Comparison of ENCODE assay signal across 13 mouse cellular contexts in genomic region chr12:16155791-16156558, GRCm38 (mm10).
DNase-seq lines count a peak whose midpoint lies in the region; ATAC-seq and TF ChIP-seq lines count a peak whose summit lies in the region.
"Had no signal": no experiment of that assay in that cellular context is flagged by ENCODE, and none has a peak within 500 bp of the region (broad histone marks: within the 10 kb centered on the region; RNA-seq: fewer than 3 reads in every experiment).

No protein-coding gene starts in this region.

- H3K27me3 ChIP-seq in hindbrain, embryonic 12.5 days, result no peaks in the 10 kb centered on the region
- H3K27me3 ChIP-seq in midbrain, postnatal 0 days (ENCODE audit: insufficient read depth, low read length), result no peaks in the 10 kb centered on the region
- H3K27me3 ChIP-seq in intestine, postnatal 0 days (replicated peaks; ENCODE audit: control insufficient read depth, insufficient read depth, low read length), result no peaks in the 10 kb centered on the region
- H3K27me3 ChIP-seq: liver, embryonic 12.5 days had no signal

- ATAC-seq in cerebellum, adult (ENCODE audit: insufficient number of reproducible peaks, low FRiP score, low TSS enrichment), result no peak
- ATAC-seq in hindbrain, embryonic 12.5 days (ENCODE audit: low FRiP score), result 0 out of 2 replicates have a peak, but pooled peaks have one; percentile 22
- ATAC-seq in midbrain, postnatal 0 days (ENCODE audit: low FRiP score), result peak; percentile 91
- no peak for ATAC-seq in intestine, postnatal 0 days
- ATAC-seq: liver, embryonic 12.5 days had no signal

- H3K4me2 ChIP-seq in hindbrain, embryonic 12.5 days (replicated peaks), result no peak overlapping the region
- no peak overlapping the region for H3K4me2 ChIP-seq in midbrain, postnatal 0 days (ENCODE audit: low read depth, low read length, poor library complexity, severe bottlenecking)
- H3K4me2 ChIP-seq in intestine, postnatal 0 days (replicated peaks; ENCODE audit: low read depth), result no peak overlapping the region
- H3K4me2 ChIP-seq: liver, embryonic 12.5 days had no signal

- intact Hi-C loops in left cerebral cortex, postnatal 25 days (cut with DNase I), result no loop called here

- H3K36me3 ChIP-seq in hindbrain, embryonic 12.5 days, result no peaks in the 10 kb centered on the region
- H3K36me3 ChIP-seq in midbrain, postnatal 0 days (ENCODE audit: insufficient read depth, low read length), result no peaks in the 10 kb centered on the region
- no peaks in the 10 kb centered on the region for H3K36me3 ChIP-seq in intestine, postnatal 0 days (ENCODE audit: control insufficient read depth, insufficient read depth)
- H3K36me3 ChIP-seq: G1E; liver, embryonic 12.5 days had no signal

- no peak overlapping the region for H3K4me3 ChIP-seq in hindbrain, embryonic 12.5 days
- H3K4me3 ChIP-seq in midbrain, postnatal 0 days (ENCODE audit: low read depth, low read length), result no peak overlapping the region
- H3K4me3 ChIP-seq in intestine, postnatal 0 days (ENCODE audit: low read depth, low read length), result no peak overlapping the region
- H3K4me3 ChIP-seq: erythroblast, embryonic 14.5 days; liver, embryonic 12.5 days had no signal

- H3K9me3 ChIP-seq in hindbrain, embryonic 12.5 days (replicated peaks), result no peaks in the 10 kb centered on the region
- H3K9me3 ChIP-seq in midbrain, postnatal 0 days (ENCODE audit: low read length), result no peaks in the 10 kb centered on the region
- H3K9me3 ChIP-seq in intestine, postnatal 0 days (ENCODE audit: control insufficient read depth), result no peaks in the 10 kb centered on the region
- H3K9me3 ChIP-seq: liver, embryonic 12.5 days had no signal

- no peak for TF ChIP-seq CTCF in midbrain, postnatal 0 days (IDR thresholded peaks at IDR 0.05)
- TF ChIP-seq CTCF in intestine, postnatal 0 days (IDR thresholded peaks at IDR 0.05; ENCODE audit: low read depth), result no peak

- peak overlapping the region; percentile 13; the same call in 1 of the 2 replicates for H3K9ac ChIP-seq in hindbrain, embryonic 12.5 days
- H3K9ac ChIP-seq in midbrain, postnatal 0 days (replicated peaks; ENCODE audit: low read length, poor library complexity, severe bottlenecking), result no peak overlapping the region
- H3K9ac ChIP-seq in intestine, postnatal 0 days (ENCODE audit: low read depth, low read length), result no peak overlapping the region
- H3K9ac ChIP-seq: liver, embryonic 12.5 days had no signal

- peak overlapping the region; percentile 26 for H3K27ac ChIP-seq in hindbrain, embryonic 12.5 days
- peak overlapping the region; percentile 39 for H3K27ac ChIP-seq in midbrain, postnatal 0 days (ENCODE audit: low read depth, low read length)
- H3K27ac ChIP-seq in intestine, postnatal 0 days (ENCODE audit: low read depth, low read length), result no peak overlapping the region
- H3K27ac ChIP-seq: liver, embryonic 12.5 days had no signal

- H3K4me1 ChIP-seq in hindbrain, embryonic 12.5 days, result peaks cover 8% of the 10 kb centered on the region; the same call in 1 of the 2 replicates
- peaks cover 3% of the 10 kb centered on the region; the same call in 1 of the 2 replicates for H3K4me1 ChIP-seq in midbrain, postnatal 0 days (ENCODE audit: insufficient read depth, low read length)
- no peaks in the 10 kb centered on the region for H3K4me1 ChIP-seq in intestine, postnatal 0 days (replicated peaks; ENCODE audit: control insufficient read depth, insufficient read depth, low read length)
- H3K4me1 ChIP-seq: liver, embryonic 12.5 days had no signal

- peak; percentile 5 for DNase-seq in cerebellum, adult 11-12 months
- peak; percentile 11 to 57 for DNase-seq in left cerebral cortex, postnatal 25 days (ENCODE audit: low spot score in 2 of 2)
- DNase-seq in left cerebral cortex, adult 8-10 months (ENCODE audit: low spot score in 2 of 2), result no peak
- DNase-seq in midbrain, postnatal 0 days (ENCODE audit: low spot score), result peak; percentile 90
- DNase-seq in kidney, adult 18-20 months, result no peak
- DNase-seq: adrenal gland, adult 8-10 months; kidney, postnatal 36 days had no signal

- WGBS in hindbrain, embryonic 12.5 days, result 26% methylated on average over 2 of the region's 2 CpGs
- 13% methylated on average over 2 of the region's 2 CpGs for WGBS in midbrain, postnatal 0 days
- WGBS in intestine, postnatal 0 days, result 21% methylated on average over 2 of the region's 2 CpGs

Comparison
In these comparisons a context has a peak if more than half of its experiments do, and no peak if none do; other contexts are left out.
1. DNase-seq: peak in cerebellum, adult 11-12 months (single experiment), left cerebral cortex, postnatal 25 days (2 of 2) and midbrain, postnatal 0 days (single experiment); none in left cerebral cortex, adult 8-10 months (0 of 2) and kidney, adult 18-20 months (single experiment).
2. ATAC-seq: peak in hindbrain, embryonic 12.5 days (single experiment) and midbrain, postnatal 0 days (single experiment); none in cerebellum, adult (single experiment) and intestine, postnatal 0 days (single experiment).